ENCODE assay signal across 17 mouse cellular contexts in the genomic region with DNA sequence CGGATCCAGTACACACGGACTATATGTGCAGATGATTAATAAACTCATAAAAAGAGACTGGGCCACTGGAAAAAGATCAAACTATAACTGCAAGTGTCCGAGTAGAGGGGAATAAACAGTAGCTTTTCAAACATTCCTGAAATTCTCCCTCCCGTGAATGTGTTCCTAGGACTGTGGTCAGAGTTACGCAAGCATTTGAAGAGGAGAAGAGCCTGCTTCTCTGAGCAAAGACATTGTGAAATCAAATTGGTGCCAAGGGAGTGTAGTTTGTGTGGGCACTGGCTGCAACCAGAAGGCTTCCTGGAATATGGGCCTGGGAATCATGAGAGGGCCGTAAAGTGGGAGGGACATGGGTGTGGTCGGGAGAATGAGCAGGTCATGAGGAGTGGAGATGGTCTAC.
DNase-seq lines count a peak whose midpoint lies in the region; ATAC-seq and TF ChIP-seq lines count a peak whose summit lies in the region.
"Had no signal": no experiment of that assay in that cellular context is flagged by ENCODE, and none has a peak within 500 bp of the region (broad histone marks: within the 10 kb centered on the region; RNA-seq: fewer than 3 reads in every experiment).

No protein-coding gene starts in this region.

- ATAC-seq in frontal cortex, adult (ENCODE audit: low TSS enrichment), result no peak
- ATAC-seq: forebrain, embryonic 13.5 days; hindbrain, postnatal 0 days; intestine, postnatal 0 days had no signal

- no peaks in the 10 kb centered on the region for H3K4me1 ChIP-seq in lung, adult 2 months (ENCODE audit: control insufficient read depth, insufficient read depth, low read length)
- H3K4me1 ChIP-seq: forebrain, embryonic 13.5 days; heart, embryonic 15.5 days had no signal

- H3K4me3 ChIP-seq in lung, adult 2 months (replicated peaks; ENCODE audit: extremely low read depth, low read depth, low read length), result no peak overlapping the region
- H3K4me3 ChIP-seq: forebrain, embryonic 13.5 days; heart, embryonic 15.5 days; limb, embryonic 12.5 days had no signal

- 52% methylated on average over 7 of the region's 7 CpGs for WGBS in lung, adult 2 months

- peak; percentile 15 for DNase-seq in kidney, adult 9 months
- no peak for DNase-seq in kidney, postnatal 14 days
- DNase-seq in NIH3T3 (ENCODE audit: low read depth), result peak; percentile 55
- DNase-seq in lung, adult 2 months, result peak; percentile 22
- DNase-seq in lung, postnatal 36 days, result peak; percentile 74
- DNase-seq in embryo, embryonic 10.5 days (ENCODE audit: low spot score), result no peak
- no peak for DNase-seq in cerebellum, adult 9-10 months
- DNase-seq: cerebellum, adult 2 months; gastrocnemius, postnatal 25 days; heart, postnatal 4 days; right cerebral cortex, adult 18-20 months had no signal

- no peak for TF ChIP-seq POLR2A in lung, adult 2 months (IDR thresholded peaks at IDR 0.05; ENCODE audit: borderline replicate concordance, extremely low read depth, low read depth, low read length)

- no peak for TF ChIP-seq CTCF in lung, adult 2 months (IDR thresholded peaks at IDR 0.05; ENCODE audit: insufficient read depth, low read length)

Comparison
In these comparisons a context has a peak if more than half of its experiments do, and no peak if none do; other contexts are left out.
1. DNase-seq: peak in kidney, adult 9 months (single experiment), NIH3T3 (single experiment), lung, adult 2 months (single experiment) and lung, postnatal 36 days (single experiment); none in kidney, postnatal 14 days (single experiment), embryo, embryonic 10.5 days (single experiment) and cerebellum, adult 9-10 months (single experiment).